Mouse (Mus musculus): ENCODE results near the gene Nfe2l3. TPM values are rescaled to one million over a fixed set of nuclear protein-coding genes. Genes with fewer than 3 reads are reported as not detected.
"Not testable (repeated sequence)": the region's sequence is repeated elsewhere in the genome, so short reads cannot be mapped to it uniquely, and the experiment has no call there.

Nfe2l3 gene
- total and polyA plus RNA-seq, 3 experiments: 0.27 TPM; not detected in 2

DNA sequence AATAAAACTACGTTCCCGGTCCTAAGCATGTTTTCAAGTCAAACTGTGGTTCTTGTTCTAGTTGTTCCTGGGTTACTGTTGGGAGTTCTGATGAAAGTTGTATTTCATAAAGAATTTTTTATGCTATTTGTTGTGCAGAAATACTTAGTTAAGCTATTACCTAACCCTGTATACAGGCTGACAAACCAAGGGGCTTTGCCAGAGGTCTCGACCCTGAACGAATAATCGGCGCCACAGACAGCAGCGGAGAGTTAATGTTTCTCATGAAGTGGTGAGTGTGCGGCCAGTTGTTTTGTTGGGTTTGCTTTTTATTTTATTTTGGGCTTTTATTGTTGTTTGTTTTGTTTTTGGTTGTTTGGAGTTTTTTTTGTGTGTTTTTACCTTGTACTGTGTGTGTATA lies 49.1 kb downstream of the Nfe2l3 start:
- Histone ChIP-seq H3K27me3 (ENCODE audit: insufficient read depth, low read length) (no peaks in the 10 kb centered on the region), H3K4me1 (ENCODE audit: insufficient read depth, low read depth, low read length) (peaks cover 13% of the 10 kb centered on the region), H3K36me3 (replicated peaks) (peaks cover 62% of the 10 kb centered on the region), H3K4me3 (ENCODE audit: low read depth, low read length) (no peak overlapping the region), H3K9me3 (replicated peaks) (no peaks in the 10 kb centered on the region)
- no peak for TF ChIP-seq POLR2AphosphoS5 (IDR thresholded peaks at IDR 0.05; ENCODE audit: insufficient replicate concordance, low read depth, low read length)
- TF ChIP-seq GATA2 (IDR thresholded peaks at IDR 0.05; ENCODE audit: borderline replicate concordance, low read depth, low read length): no peak
- no peak for TF ChIP-seq GATA1 (IDR thresholded peaks at IDR 0.05; ENCODE audit: borderline replicate concordance, low read length)
- no peak for TF ChIP-seq TAL1 (conservative IDR thresholded peaks at IDR 0.05; ENCODE audit: low read depth, low read length)
- TF ChIP-seq CTCF (IDR thresholded peaks at IDR 0.05; ENCODE audit: low read depth, low read length): no peak
- no peak for DNase-seq (ENCODE audit: low spot score)
- no peak for ATAC-seq (ENCODE audit: extremely low read depth, insufficient number of reproducible peaks, low FRiP score, poor library complexity, severe bottlenecking)

DNA sequence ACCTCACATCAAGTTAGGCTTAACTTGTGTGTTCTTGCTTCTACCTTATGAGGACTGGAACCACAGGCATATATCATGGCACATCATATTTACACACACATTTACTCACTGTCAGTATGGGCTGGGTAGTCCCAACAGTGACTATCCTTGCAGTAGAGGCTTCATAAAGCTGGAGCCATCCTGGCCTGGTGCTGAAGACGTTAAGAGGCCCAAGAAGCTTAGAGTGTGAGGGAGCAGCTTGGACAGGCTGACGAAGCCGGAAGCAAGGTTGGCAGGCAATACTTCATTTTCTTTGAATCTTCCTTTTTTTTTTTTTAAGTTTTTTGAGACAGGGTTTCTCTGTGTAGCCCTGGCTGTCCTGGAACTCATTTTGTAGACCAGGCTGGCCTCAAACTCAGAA lies 51.4 kb downstream of the Nfe2l3 start:
- no peak overlapping the region for H3K4me3 ChIP-seq (ENCODE audit: low read depth, low read length)
- DNase-seq (ENCODE audit: low spot score): no peak
- no peaks in the 10 kb centered on the region for H3K27me3 ChIP-seq (ENCODE audit: insufficient read depth, low read length)
- no peak for TF ChIP-seq TAL1 (conservative IDR thresholded peaks at IDR 0.05; ENCODE audit: low read depth, low read length)
- TF ChIP-seq CTCF (IDR thresholded peaks at IDR 0.05; ENCODE audit: low read depth, low read length): no peak
- no peak for TF ChIP-seq GATA1 (IDR thresholded peaks at IDR 0.05; ENCODE audit: borderline replicate concordance, low read length)
- no peak for TF ChIP-seq POLR2AphosphoS5 (IDR thresholded peaks at IDR 0.05; ENCODE audit: insufficient replicate concordance, low read depth, low read length)
- TF ChIP-seq GATA2 (IDR thresholded peaks at IDR 0.05; ENCODE audit: borderline replicate concordance, low read depth, low read length): no peak
- no peak for ATAC-seq (ENCODE audit: extremely low read depth, insufficient number of reproducible peaks, low FRiP score, poor library complexity, severe bottlenecking)
- peaks cover 45% of the 10 kb centered on the region for H3K36me3 ChIP-seq (replicated peaks)
- H3K9me3 ChIP-seq (replicated peaks): peaks cover 6% of the 10 kb centered on the region
- peaks cover 4% of the 10 kb centered on the region for H3K4me1 ChIP-seq (ENCODE audit: insufficient read depth, low read depth, low read length)

DNA sequence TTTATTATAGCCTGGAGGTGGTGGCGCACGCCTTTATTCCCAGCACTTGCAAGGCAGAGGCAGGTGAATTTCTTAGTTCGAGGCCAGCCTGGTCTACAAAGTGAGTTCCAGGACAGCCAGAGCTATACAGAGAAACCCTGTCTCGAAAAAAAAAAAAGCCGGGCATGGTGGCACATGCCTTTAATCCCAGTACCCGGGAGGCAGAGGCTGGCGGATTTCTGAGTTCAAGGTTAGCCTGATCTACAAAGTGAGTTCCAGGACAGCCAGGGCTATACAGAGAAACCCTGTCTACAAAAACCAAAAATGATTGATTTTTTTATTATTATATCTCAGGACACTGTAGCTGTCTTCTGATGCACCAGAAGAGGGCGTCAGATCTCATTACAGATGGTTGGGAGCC lies 52.1 kb downstream of the Nfe2l3 start:
- H3K4me1 ChIP-seq (ENCODE audit: insufficient read depth, low read depth, low read length); DNase-seq (ENCODE audit: low spot score); H3K4me3 ChIP-seq (ENCODE audit: low read depth, low read length); H3K9me3 ChIP-seq (replicated peaks); ATAC-seq (ENCODE audit: extremely low read depth, insufficient number of reproducible peaks, low FRiP score, poor library complexity, severe bottlenecking); H3K27me3 ChIP-seq (ENCODE audit: insufficient read depth, low read length): not testable (repeated sequence)
- H3K36me3 ChIP-seq (replicated peaks): peaks cover 38% of the 10 kb centered on the region

- Histone ChIP-seq H3K36me3 (replicated peaks) (peaks cover 27% of the 10 kb centered on the region), H3K4me3 (ENCODE audit: low read depth, low read length) (no peak overlapping the region), H3K4me1 (ENCODE audit: insufficient read depth, low read depth, low read length) (no peaks in the 10 kb centered on the region), H3K9me3 (replicated peaks) (peaks cover 6% of the 10 kb centered on the region), H3K27me3 (ENCODE audit: insufficient read depth, low read length) (no peaks in the 10 kb centered on the region; the same call in 1 of the 2 replicates)
- TF ChIP-seq TAL1 (conservative IDR thresholded peaks at IDR 0.05; ENCODE audit: low read depth, low read length) (no peak), POLR2AphosphoS5 (IDR thresholded peaks at IDR 0.05; ENCODE audit: insufficient replicate concordance, low read depth, low read length) (no peak), CTCF (IDR thresholded peaks at IDR 0.05; ENCODE audit: low read depth, low read length) (no peak), GATA2 (IDR thresholded peaks at IDR 0.05; ENCODE audit: borderline replicate concordance, low read depth, low read length) (no peak), GATA1 (IDR thresholded peaks at IDR 0.05; ENCODE audit: borderline replicate concordance, low read length) (no peak)
- DNase-seq (ENCODE audit: low spot score): no peak
- peak; percentile 15; the same call in 1 of the 2 replicates for ATAC-seq (ENCODE audit: extremely low read depth, insufficient number of reproducible peaks, low FRiP score, poor library complexity, severe bottlenecking)
These were observed 53.2 kb downstream of the Nfe2l3 start for GRCm38 (mm10) chr6:51485646-51486045.

DNA sequence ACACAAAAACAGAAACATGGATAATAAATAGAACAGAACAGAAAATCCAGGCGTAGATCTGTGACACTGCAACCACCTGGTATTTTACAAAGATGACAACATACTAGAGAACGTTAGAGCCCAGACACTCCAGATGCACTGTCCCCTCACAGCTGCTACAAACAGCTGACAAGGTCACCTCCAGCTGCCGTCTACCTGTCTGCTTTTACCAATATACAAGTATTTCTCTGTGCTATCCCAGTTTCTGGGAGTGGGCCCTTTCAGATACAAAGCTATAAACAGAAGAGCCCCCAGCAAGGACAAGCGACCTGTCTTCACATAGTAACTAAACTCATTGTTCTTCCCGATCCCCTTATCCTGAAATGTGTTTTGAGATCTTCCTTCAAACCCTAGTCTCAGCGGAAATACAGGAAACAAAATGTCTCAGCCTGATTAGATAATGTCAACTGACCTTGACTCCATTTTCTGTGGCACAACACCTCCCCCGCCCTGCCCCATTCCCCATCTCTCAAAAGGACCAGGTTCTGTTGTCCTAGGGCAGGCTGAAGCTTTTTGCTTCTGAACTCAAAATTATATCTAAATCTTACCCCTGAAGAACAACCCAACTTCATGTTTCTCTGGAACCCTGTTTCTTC lies 53.7 kb downstream of the Nfe2l3 start:
- no peak overlapping the region for H3K4me3 ChIP-seq (ENCODE audit: low read depth, low read length)
- DNase-seq (ENCODE audit: low spot score) (no peak), ATAC-seq (ENCODE audit: extremely low read depth, insufficient number of reproducible peaks, low FRiP score, poor library complexity, severe bottlenecking) (no peak)
- TF ChIP-seq TAL1 (conservative IDR thresholded peaks at IDR 0.05; ENCODE audit: low read depth, low read length): no peak
- no peak for TF ChIP-seq GATA2 (IDR thresholded peaks at IDR 0.05; ENCODE audit: borderline replicate concordance, low read depth, low read length)
- no peak for TF ChIP-seq CTCF (IDR thresholded peaks at IDR 0.05; ENCODE audit: low read depth, low read length)
- no peak for TF ChIP-seq GATA1 (IDR thresholded peaks at IDR 0.05; ENCODE audit: borderline replicate concordance, low read length)
- TF ChIP-seq POLR2AphosphoS5 (IDR thresholded peaks at IDR 0.05; ENCODE audit: insufficient replicate concordance, low read depth, low read length): no peak
- no peaks in the 10 kb centered on the region for H3K4me1 ChIP-seq (ENCODE audit: insufficient read depth, low read depth, low read length)
- no peaks in the 10 kb centered on the region; the same call in 1 of the 2 replicates for H3K27me3 ChIP-seq (ENCODE audit: insufficient read depth, low read length)
- H3K36me3 ChIP-seq (replicated peaks): peaks cover 21% of the 10 kb centered on the region
- peaks cover 6% of the 10 kb centered on the region for H3K9me3 ChIP-seq (replicated peaks)

- DNase-seq (ENCODE audit: low spot score) (no peak), ATAC-seq (ENCODE audit: extremely low read depth, insufficient number of reproducible peaks, low FRiP score, poor library complexity, severe bottlenecking) (no peak)
- Histone ChIP-seq H3K4me3 (ENCODE audit: low read depth, low read length) (no peak overlapping the region), H3K9me3 (replicated peaks) (peaks cover 6% of the 10 kb centered on the region), H3K27me3 (ENCODE audit: insufficient read depth, low read length) (no peaks in the 10 kb centered on the region; the same call in 1 of the 2 replicates), H3K4me1 (ENCODE audit: insufficient read depth, low read depth, low read length) (no peaks in the 10 kb centered on the region), H3K36me3 (replicated peaks) (peaks cover 16% of the 10 kb centered on the region)
- TF ChIP-seq TAL1 (conservative IDR thresholded peaks at IDR 0.05; ENCODE audit: low read depth, low read length) (no peak), CTCF (IDR thresholded peaks at IDR 0.05; ENCODE audit: low read depth, low read length) (no peak), POLR2AphosphoS5 (IDR thresholded peaks at IDR 0.05; ENCODE audit: insufficient replicate concordance, low read depth, low read length) (no peak), GATA2 (IDR thresholded peaks at IDR 0.05; ENCODE audit: borderline replicate concordance, low read depth, low read length) (no peak), GATA1 (IDR thresholded peaks at IDR 0.05; ENCODE audit: borderline replicate concordance, low read length) (no peak)
These were observed 54.3 kb downstream of the Nfe2l3 start for GRCm38 (mm10) chr6:51486731-51487130.
